Mouse (Mus musculus): ENCODE measurements around the gene Itm2a. TPM values are rescaled to one million over a fixed set of nuclear protein-coding genes. Genes with fewer than 3 reads are reported as not detected.

Itm2a gene
- 7.6 TPM for polyA plus RNA-seq (2014; fragmentation: Illumina TruSeq; extraction: RNeasy Lipid Tissue Mini Kit (QIAGEN cat#74804); ENCODE audit: low replicate concordance)

GRCm38 (mm10) chrX:107402915-107403912 is at the start of gene Itm2a:
TSS of gene Itm2a (minus strand) at chrX:107403376.

Other genes with a start within 250 kb of the Itm2a start
- 3.1 TPM for gene Gpr174, start 147.5 kb downstream of the Itm2a start, polyA plus RNA-seq (2014; fragmentation: Illumina TruSeq; extraction: RNeasy Lipid Tissue Mini Kit (QIAGEN cat#74804); ENCODE audit: low replicate concordance)

Data from small intestine, adult 10 weeks (tissue).